Mouse (Mus musculus): Measurements from ENCODE around the gene Zim1.

Gene Zim1

DNA sequence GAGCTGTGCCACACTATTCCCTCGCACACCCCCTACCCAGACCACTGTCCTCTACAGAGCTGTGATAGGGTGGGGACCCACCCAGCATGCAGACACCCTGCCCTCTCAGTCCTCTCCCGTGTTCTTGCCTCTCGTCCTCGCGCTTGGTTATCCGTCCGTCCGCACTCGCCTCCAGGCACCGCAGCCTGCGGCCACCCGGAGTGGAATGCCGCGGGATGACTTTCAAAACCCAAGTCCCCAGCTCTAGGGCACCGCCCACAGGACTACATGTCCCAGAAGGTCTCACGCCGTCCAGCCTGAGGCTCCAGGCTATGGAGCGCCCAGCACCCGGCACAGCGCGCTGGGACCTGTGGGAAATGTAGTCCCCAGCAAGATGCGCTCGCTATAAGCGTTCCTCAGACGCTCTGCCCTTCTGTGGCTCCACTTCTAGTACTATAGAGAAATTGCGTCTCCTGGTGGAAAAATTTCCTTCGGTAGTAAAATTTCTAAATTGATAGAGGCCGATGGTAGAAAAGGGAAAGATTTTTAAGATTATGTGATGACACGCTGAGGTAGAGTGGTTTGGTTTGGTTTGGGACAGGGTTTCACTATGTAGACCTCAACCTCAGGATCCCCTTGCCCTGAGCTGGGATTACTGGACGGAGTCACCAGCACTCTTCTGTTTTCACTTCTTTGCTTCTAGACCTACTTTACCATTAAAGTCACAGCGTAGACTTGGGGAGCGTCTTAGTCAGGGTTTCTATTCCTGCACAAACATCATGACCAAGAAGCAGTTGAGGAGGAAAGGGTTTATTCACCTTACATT lies at the start of gene Zim1:
Gene Zim1, minus strand, starts transcription at position 210 of the 805 bp plus-strand sequence.
- in situ Hi-C loops (cut with MboI; ENCODE audit: low pct_unique_long_range_greater_than_20kb in 1 of 2, low sequenced_read_pairs in 2 of 2, unreplicated experiment in 1 of 2): loop anchor here (25.0 kb wide), 3 partner anchors 109 to 591 kb away; partner anchors contain the start of genes Gm45844 (in 1 of the 2) and Olfr1344 (in 1 of the 2)

DNA sequence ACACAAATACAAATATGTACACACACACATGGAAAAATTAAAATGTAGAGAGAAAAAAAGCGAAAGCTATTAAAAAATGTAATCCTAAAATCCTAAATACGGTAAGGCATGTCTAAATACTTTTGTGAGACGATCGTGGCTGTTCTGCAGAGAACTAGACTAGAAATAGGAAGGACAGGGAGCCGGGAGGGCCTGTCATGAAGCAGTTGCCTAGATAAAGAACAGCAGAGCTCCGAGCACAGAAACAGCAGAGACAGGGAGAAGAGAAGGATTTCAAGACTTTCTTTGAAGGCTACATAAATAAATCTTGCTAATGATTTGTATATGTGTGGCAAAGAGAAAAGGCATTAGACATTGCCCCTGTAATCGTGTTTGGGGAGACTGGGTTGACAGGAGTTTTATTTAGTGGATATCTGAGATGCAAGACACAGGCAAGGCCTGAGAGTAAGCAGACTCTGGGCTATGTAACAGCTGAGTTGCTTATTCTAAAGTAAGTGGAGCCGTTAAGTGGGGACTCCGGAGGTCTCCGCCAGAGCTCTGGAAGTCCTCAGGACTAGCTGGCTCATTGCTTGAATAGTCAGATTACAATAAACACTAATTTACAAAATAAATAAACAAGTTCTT lies 48.1 kb upstream of the Zim1 start:
- in situ Hi-C loops (cut with MboI; ENCODE audit: low pct_unique_long_range_greater_than_20kb in 1 of 2, low sequenced_read_pairs in 2 of 2, unreplicated experiment in 1 of 2): no loop called here

DNA sequence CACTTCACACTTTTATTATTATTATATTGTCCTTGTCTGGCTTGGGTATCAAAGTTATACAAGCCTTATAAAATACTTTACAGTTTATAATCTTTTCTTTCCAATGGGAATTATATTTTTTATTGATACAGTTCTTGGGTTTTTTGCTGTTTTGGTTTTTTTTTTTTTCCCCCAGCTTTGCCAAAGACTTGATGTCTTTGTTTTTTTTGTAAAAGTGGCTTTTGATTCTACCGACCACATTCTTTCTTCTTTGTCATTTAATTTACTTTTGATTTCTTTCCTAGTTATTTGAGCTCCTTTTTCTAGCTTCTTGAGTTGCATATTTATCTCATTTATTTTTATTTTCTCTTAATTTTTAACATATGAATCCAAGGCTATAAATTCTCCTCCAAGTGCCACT lies 39.8 kb upstream of the Zim1 start:
- in situ Hi-C loops (cut with MboI; ENCODE audit: low pct_unique_long_range_greater_than_20kb in 1 of 2, low sequenced_read_pairs in 2 of 2, unreplicated experiment in 1 of 2): loop anchor here in 1 of 2 experiments (10.0 kb wide), 1 partner anchor 59 kb away; no protein-coding TSS in a partner anchor

DNA sequence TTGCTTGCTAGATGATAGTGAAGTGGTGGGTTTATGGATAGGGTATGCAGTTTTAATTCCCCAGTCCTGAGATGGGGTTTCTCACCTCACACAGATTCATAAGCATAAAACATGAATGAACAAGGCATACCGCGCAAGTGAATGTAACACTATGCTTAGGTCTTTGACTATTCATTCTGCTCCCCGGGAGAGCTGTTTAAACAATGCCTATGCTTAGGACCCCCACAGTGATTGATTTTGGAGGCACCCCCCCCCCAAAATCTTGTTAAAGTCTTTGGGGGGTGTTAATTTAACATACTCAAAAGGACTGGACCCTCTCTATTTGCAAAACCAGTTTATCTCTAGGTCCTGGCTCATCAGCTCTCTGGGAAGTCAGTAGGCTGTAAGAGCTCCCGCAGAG lies 35.7 kb upstream of the Zim1 start:
- in situ Hi-C loops (cut with MboI; ENCODE audit: low pct_unique_long_range_greater_than_20kb in 1 of 2, low sequenced_read_pairs in 2 of 2, unreplicated experiment in 1 of 2): loop anchor here in 1 of 2 experiments (10.0 kb wide), 1 partner anchor 63 kb away; no protein-coding TSS in a partner anchor

DNA sequence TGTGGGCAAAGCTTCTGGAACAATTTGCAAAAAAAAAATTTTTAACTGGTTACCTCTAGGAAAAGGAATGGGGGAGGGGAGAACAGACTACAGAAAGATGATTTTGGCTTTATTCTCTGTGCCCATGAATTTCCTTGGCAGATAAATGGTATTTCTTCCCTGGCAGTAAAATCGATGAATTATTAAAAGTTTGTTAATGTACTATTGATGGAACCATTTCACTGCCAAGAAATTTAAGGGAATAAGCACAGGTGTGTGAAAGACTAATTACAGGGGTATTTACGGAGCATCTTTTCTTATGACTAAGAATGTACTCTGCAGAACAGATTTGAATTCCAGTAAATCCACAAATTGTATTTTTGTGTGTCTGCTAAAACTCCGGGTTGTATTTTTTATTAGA lies 35.1 kb upstream of the Zim1 start:
- in situ Hi-C loops (cut with MboI; ENCODE audit: low pct_unique_long_range_greater_than_20kb in 1 of 2, low sequenced_read_pairs in 2 of 2, unreplicated experiment in 1 of 2): loop anchor here in 1 of 2 experiments (10.0 kb wide), 1 partner anchor 63 kb away; no protein-coding TSS in a partner anchor

DNA sequence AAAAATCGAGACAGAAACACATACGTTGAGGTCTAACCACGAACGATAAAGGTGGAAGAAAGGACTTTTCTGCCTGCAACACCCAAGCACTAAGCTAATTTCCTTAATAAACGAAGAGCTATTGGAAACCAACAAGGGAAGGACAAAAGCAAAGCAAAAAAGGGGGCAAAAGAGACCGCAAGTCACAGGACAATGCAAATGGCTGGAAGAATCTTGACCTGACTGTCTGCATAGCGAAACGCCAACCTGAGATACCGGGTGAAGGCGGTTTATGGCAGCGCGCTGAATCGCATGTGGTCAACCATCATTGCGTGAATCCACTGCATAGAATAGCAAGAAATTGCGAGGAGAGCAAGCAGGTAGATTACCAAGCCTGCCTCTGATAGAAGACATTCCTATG lies 34.6 kb upstream of the Zim1 start:
- in situ Hi-C loops (cut with MboI; ENCODE audit: low pct_unique_long_range_greater_than_20kb in 1 of 2, low sequenced_read_pairs in 2 of 2, unreplicated experiment in 1 of 2): loop anchor here in 1 of 2 experiments (10.0 kb wide), 1 partner anchor 64 kb away; no protein-coding TSS in a partner anchor

DNA sequence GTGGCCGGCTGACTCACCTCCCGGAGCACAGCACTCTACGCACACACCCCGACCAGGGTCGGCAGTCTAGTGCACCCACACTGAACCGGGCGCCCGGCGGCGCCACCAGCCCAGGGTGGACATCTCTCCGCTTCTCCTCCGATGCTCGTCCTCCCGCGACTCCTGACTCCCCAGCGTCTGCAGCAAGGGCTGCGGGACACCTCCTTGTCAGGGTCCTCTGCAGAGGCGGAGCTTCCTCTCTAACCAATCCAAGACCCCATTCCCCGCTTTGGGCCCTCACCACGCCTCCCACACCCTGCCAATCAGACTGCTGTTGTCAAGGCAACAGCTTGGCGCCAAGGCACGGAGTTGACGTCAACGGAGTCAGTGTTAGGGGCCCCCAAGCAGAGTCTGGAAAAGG lies 34.0 kb upstream of the Zim1 start, which contains the start of the genes Peg3 and Usp29:
Gene Peg3, minus strand, starts transcription at position 191 of the 400 bp plus-strand sequence.
Gene Usp29, plus strand, starts transcription at position 338 of the 400 bp plus-strand sequence.
- in situ Hi-C loops (cut with MboI; ENCODE audit: low pct_unique_long_range_greater_than_20kb in 1 of 2, low sequenced_read_pairs in 2 of 2, unreplicated experiment in 1 of 2): loop anchor here in 1 of 2 experiments (10.0 kb wide), 1 partner anchor 65 kb away; no protein-coding TSS in a partner anchor

DNA sequence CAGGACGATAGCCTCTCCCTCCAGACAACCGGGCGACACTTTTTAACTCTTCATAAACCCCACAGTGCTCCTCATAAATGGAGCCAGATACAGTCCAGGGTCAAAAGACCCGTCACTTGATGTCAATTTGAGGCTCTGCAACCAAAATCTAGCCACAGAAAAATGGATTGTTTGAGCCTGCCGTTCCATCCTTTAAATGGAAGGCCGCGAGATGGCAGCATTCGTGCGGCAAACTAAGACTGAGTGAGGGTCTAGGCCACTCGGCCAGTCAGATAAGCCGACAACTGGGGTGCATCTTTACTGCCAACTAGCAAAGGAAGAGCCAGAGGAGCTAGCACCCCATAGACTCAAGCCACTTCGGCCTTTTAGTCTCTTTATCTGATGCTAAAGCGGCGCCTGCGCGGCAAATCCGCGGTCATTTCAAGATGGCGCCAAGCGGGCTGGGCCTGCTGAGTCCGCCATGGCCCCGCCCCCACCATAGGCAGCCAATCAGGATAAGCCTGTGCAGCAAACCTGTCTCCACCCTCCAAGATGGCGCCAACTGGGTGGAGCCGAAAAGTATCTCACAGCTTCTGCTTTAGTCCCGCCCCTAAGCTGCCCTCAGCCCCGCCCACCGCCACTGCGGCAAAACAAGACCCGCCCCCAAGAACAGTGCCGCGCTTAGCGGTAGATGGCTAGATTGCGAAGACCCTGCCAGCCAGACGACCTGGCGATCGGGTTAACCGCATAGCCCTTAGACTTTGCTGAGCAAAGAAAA lies 33.0 kb upstream of the Zim1 start:
- in situ Hi-C loops (cut with MboI; ENCODE audit: low pct_unique_long_range_greater_than_20kb in 1 of 2, low sequenced_read_pairs in 2 of 2, unreplicated experiment in 1 of 2): loop anchor here in 1 of 2 experiments (10.0 kb wide), 1 partner anchor 206 kb away; no protein-coding TSS in a partner anchor

DNA sequence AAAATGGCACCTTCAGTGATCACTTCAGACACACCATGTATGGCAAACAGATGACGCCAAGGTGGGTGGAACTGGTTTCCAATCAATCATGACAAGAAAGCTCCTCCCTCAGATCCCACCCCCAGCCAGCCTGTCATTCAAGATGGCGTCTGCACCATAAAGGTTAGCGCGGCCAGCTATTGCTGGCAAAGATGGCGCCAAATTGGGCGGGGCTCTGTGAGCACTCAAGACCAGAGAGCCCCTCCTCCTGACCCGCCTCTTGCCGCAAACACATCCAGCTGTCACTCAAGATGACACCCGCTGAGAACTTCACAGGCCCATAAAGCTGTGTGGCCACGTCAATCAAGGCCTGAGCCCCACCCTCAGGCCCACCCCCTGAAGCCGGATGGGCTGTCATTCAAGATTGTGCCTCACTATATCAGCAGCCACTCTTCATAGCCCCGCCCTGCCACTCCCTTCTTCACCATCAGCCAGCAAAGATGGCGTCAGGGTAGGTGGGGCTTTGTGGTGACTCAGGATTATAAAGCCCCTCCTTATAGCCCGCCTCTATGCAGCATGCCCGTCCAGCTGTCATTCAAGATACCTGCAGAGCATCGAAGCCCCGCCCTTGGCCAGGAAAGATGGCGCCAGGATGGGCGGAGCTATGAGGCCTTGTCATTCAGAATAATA lies 32.1 kb upstream of the Zim1 start:
- in situ Hi-C loops (cut with MboI; ENCODE audit: low pct_unique_long_range_greater_than_20kb in 1 of 2, low sequenced_read_pairs in 2 of 2, unreplicated experiment in 1 of 2): loop anchor here in 1 of 2 experiments (10.0 kb wide), 1 partner anchor 206 kb away; no protein-coding TSS in a partner anchor

DNA sequence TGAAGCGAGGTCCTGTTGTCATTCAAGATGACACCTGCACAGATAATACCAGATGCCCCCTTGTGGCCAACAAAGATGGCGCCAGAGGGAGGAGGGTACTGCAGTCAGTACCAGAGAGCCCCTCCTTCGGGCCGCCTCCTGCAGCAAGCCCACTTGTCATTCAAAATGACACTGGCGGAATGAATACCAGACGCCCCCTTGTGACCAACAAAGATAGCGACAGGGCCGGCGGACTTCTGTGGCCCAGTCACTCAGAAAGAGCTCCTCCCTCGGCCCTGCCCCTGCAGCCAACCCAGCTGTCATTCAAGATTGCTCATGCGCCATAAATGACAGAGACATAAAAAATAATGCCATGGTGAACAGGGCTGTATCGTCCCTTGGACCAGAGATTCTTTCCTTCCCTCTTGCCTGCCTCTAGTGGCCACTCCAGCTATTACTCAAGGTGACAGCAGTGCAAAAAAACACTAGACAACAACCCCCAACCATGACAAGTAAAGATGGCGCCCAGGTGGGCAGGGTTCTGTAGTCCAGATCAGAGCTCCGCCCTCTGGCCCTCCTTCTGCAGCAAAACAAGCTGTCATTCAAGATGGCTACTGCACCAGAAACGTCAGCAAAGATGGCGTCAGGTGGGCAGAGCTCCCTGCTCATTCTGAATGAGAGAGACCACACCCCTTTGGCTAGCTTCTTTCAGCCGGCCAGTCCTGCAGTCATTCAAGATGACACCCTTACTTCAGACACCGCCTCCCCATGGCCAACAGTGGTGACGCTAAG lies 31.3 kb upstream of the Zim1 start:
- in situ Hi-C loops (cut with MboI; ENCODE audit: low pct_unique_long_range_greater_than_20kb in 1 of 2, low sequenced_read_pairs in 2 of 2, unreplicated experiment in 1 of 2): loop anchor here in 1 of 2 experiments (10.0 kb wide), 1 partner anchor 207 kb away; no protein-coding TSS in a partner anchor

DNA sequence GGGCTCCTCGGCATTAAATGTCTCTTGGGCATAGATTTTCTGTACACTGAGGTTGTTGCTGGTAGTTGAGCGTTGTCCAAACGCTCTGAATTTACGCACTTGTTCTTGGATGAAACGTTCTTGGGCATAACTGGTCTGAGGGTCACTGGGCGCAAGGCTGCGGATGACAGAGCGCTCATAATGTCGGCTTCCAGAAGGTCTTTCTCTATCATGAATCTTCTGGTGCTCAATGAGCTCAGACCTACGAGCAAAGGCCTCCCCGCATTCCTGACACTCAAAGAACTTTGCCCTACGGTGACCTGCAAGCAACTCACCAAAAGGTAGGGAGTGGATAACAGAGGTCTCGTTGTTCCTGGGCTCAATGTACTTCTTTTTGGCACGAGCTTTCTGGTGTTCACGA lies 13.1 kb upstream of the Zim1 start:
- in situ Hi-C loops (cut with MboI; ENCODE audit: low pct_unique_long_range_greater_than_20kb in 1 of 2, low sequenced_read_pairs in 2 of 2, unreplicated experiment in 1 of 2): loop anchor here (5.0 to 25.0 kb wide), 3 partner anchors 52 to 578 kb away; partner anchors contain the start of gene Gm45844 (in 1 of the 2)

DNA sequence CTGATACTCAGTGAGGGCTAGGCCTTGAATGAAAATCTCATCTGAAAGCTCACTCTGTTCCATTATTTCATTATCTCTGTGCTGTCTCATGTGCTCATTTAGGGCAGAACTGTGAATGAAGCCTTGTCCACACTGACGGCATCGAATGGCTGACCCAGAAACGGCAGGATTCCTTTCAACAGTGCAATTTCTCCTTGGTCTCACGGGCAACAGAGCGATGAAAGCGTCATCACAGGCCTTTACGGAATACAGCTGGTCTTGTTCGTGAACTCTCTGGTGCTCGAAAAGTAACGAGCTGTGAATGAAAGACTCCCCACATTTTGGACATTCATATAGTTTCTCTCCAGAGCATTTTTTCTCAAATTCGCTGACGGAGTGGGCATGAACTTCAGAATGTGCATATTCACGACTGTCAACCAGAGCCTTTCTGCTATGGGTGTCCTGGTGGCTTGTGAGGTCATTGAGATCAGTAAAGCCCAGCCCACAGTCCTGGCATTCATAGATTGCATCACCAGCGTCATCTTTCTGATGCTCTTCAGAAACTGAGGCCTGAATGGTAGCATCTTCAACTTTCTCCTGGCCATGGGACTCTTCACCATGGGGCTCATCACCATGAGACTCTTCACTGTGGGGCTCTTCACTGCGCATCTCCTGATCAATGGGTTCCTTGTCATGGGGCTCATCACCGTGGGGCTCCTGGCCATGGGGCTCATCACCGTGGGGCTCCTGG lies 12.4 kb upstream of the Zim1 start:
- in situ Hi-C loops (cut with MboI; ENCODE audit: low pct_unique_long_range_greater_than_20kb in 1 of 2, low sequenced_read_pairs in 2 of 2, unreplicated experiment in 1 of 2): loop anchor here (5.0 to 25.0 kb wide), 3 partner anchors 51 to 579 kb away; partner anchors contain the start of gene Gm45844 (in 1 of the 2)

DNA sequence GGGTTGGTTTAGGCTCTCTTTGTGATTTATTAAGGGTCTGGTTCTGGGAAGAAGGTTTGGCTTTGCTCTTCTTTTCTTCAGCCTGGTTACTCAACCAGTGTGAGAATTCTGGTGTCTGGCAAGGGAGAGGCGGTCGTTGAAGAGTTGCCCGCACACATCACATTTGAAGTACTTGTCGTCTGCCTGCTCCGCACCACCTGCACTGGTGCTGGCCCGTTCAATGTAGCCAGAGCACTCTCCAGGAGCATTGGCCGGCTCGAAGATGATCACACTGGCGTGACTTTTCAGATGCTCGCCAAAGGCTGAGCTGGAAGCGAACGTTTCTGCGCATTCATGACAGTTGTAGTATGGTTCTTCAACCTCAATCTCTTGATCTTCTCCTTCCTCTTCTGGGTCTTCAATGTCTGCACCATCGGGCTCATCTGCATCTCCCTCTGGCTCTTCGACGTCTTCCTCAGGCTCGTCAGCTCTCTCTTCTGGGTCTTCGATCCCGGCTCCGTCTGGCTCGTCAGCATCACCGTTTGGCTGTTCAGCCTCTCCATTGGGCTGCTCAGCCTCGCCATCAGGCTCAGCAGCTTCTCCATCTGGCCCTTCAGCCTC lies 11.3 kb upstream of the Zim1 start:
- in situ Hi-C loops (cut with MboI; ENCODE audit: low pct_unique_long_range_greater_than_20kb in 1 of 2, low sequenced_read_pairs in 2 of 2, unreplicated experiment in 1 of 2): loop anchor here (5.0 to 25.0 kb wide), 3 partner anchors 50 to 580 kb away; partner anchors contain the start of gene Gm45844 (in 1 of the 2)

DNA sequence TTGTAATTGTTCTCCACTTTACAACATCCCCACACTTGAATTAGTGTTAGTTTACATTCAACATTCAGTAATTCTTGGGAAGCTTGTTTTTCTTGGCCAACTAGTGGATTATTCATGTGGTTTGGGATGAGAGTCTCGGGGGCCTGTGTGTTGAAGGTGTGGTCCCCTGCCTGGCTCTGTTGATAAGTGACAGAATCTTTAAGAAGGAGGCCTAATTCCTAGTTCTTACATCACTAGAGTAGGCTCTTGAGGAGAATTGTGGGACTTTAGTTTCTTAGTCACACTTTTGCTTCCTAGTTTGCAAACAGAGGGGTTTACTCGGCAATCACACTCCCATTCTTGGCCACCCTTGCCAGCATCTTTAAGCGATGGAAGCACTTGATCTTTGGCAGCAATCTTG lies 3.0 kb upstream of the Zim1 start:
- in situ Hi-C loops (cut with MboI; ENCODE audit: low pct_unique_long_range_greater_than_20kb in 1 of 2, low sequenced_read_pairs in 2 of 2, unreplicated experiment in 1 of 2): loop anchor here (25.0 kb wide), 3 partner anchors 112 to 588 kb away; partner anchors contain the start of genes Gm45844 (in 1 of the 2) and Olfr1344 (in 1 of the 2)

DNA sequence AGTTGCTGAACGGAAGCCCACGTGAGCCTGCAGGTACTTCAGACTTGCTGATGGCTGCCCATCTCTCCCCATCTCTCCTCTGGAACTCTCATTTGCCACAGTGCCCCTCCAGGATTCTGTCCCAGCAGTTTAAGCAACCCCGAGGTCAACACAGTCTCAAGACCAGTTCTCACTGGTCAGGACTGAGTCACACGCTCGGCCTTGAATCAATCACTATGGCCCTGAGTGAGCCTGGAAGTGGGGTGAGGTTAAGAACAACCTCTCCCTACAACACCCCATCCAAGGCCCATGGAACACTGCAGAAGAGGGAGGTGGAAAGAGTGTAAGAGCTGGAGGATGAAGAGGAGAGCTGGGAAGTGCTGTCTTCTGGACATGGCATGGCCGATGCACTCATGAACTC lies 10.7 kb downstream of the Zim1 start:
- in situ Hi-C loops (cut with MboI; ENCODE audit: low pct_unique_long_range_greater_than_20kb in 1 of 2, low sequenced_read_pairs in 2 of 2, unreplicated experiment in 1 of 2): loop anchor here (25.0 kb wide), 3 partner anchors 98 to 602 kb away; partner anchors contain the start of genes Gm45844 (in 1 of the 2) and Olfr1344 (in 1 of the 2)

DNA sequence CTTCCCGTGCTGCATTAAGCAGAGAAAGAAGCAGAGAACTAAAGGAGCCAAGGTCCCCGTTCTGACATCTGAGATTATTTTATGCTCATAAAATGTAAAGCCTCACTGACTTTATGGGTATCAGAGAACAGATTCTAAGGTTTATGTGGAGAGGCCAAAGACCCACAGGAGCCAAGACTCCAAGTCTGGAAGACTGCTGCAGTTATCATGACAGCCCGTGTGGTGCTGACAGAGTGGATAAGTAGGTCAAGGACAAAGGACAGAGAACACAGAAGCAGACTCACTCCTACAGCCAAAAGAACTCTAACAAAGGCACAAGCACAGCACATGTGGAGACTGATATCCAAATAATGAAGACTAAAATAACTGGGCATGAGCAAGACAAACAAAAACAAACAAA lies 29.5 kb downstream of the Zim1 start:
- in situ Hi-C loops (cut with MboI; ENCODE audit: low pct_unique_long_range_greater_than_20kb in 1 of 2, low sequenced_read_pairs in 2 of 2, unreplicated experiment in 1 of 2): loop anchor here in 1 of 2 experiments (25.0 kb wide), 1 partner anchor 521 kb away; no protein-coding TSS in a partner anchor
